Mouse (Mus musculus) adrenal gland, postnatal 25 days (tissue): Measurements from ENCODE around the gene Dhx30. TPM values are rescaled to one million over a fixed set of nuclear protein-coding genes. Genes with fewer than 3 reads are reported as not detected.
"Not testable (repeated sequence)": the region's sequence is repeated elsewhere in the genome, so short reads cannot be mapped to it uniquely, and the experiment has no call there.

Source experiments
- DNase-seq: peaks from one replicate; pipeline ENCODE4 v3.0.0; 2021; ENCODE audit warnings: mixed read lengths
- total RNA-seq: library from RNA; stranded (reverse); gene quantifications from 2 replicates; pipeline ENCODE4 v1.2.3, GENCODE M21; 2021

Gene Dhx30
- total RNA-seq, 1 experiment from 2014 or later: 116 TPM

DNA sequence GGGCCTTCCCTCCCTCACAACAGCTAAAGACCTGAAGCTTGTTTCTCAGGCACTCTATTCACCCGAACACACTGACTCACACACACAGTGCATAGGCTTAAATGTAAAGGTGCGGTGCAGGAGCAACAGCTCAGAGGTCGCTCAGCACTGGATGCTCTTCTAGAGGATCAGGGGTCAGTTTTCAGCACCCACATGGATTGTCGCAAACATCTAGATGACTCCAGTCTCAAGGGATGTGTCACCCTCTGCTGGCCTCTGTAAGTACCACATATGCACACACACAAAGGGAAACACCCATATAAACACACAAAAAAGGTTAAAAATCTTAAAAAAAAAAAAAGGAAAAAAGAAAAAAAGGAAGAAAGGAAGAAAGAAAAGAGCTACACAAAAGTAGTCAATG is 22.9 kb downstream of the Dhx30 start:
- DNase-seq: no peak

DNA sequence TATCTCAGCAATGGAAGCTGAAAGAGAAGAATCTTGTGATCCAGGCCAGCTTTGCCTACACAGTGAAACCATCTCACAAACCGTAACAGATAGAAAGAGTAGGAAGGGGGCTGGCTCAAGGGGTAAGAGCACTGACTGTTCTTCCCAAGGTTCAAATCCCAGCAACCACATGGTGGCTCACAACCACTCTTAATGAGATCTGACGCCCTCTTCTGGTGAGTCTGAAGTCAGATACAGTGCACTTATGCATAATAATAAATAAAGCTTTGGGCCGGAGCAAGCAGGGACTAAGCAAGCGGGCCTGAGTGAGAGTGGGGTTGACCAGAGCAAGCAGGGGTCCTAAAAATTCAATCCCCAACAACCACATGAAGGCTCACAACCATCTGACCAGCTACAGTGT is 24.3 kb downstream of the Dhx30 start:
- DNase-seq: no peak

DNA sequence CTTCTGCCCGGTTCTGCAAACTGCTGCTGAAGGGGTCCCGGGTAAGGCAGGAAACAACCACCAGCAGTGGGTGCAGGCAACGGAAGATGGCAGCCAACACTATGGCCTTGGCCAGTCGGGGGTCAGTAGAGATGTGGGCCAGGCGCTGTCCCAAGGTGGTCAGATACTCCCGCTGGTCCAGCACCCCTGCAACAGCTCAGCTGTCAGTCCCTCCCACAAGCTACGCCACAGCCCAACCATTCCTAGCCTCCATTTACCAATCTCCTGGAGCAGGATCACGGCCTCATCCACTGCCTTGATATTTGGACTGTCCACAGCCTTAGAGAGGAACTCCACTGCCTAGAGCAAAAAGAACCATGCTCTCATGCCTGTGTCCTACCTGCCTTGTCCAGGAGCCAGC is 31.9 kb downstream of the Dhx30 start:
- no peak for DNase-seq

DNA sequence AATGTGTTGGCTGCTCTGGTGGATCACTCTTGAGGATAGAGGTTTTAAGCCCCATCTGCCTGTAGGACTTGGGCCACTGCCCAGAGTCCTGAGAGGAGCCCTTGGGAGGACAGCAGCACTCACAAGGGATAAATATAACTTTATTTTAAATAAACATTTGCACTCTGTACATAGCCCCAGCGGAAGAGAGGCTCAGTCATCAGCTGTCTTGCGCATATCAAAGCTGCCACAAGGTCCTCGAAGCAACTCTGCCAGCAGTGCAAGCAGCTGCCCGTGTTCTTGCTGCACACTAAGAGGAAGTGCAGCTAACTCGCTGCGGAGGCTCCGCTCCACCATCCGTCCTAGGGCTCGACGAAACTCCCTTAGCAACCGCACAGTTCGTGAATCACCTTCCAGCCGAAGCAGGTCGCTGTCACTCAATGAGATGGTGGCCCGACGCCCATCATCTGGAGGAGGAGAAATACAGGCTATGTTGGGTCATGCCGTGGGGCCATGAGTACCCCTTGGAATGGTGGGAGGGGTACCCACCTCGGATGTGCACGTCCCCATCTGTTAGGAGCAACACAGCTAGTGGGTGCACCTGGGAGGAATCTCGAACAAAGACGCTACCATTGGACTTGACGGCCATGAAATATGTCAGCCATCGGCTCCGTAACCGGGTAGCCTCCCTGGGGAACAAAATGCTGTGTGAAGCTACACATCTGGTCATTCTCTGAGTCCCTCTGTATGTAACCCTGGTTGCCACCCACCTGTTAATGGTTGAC is 33.2 kb downstream of the Dhx30 start:
- DNase-seq: no peak

DNA sequence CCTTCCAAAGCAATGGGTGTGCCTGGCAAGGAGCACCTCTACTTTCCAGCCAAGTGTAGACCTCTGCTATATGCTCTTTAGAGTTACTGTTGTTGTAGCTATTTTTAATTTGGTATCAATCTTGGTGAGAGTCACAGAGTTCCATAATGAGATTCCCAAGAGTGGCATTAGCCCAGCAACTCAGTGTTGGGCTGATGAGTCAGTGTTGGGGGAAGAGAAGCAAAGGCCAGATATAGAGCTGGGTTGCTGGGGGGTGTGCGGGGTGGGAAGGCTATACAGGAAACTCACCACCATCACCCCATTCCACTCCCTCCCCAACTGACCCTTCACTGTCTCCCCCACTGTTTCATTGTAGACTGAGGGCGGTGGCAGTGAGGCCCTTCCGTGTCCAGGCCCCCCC is 36.6 kb downstream of the Dhx30 start:
- no peak for DNase-seq

DNA sequence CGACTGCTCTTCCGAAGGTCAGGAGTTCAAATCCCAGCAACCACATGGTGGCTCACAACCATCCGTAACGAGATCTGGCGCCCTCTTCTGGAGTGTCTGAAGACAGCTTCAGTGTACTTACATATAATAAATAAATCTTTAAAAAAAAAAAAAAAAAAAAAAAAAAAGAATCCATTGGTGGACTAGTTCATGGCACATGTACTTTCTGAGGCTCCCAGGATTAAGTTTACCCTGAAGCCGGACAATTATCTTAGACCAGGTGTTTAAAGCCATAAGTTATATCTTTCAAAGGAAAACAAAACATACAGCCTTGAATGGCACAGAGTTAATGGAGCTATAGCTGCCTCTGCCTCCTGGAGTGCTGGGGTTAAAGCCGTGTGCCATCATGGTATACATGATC is 41.2 kb downstream of the Dhx30 start:
- not testable (repeated sequence) for DNase-seq

DNA sequence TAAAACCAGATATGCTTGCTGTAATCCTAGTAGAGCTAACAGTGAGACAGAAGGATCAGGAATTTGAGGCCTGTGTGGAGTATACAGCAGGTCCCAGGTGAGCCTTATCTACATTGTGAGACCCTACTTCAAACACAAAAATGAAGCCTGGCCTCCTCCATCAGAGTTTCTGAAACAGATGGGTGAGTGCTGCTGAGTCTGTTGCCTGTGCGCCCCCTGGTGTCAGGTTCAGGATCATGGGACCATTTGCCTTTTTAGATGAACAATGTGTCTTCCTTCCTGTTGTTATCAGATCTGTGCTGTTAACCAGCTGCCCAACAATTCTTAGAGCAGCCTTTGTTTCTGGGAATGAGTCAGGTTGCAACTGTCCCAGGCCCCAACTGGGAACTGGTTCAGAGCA is 45.8 kb downstream of the Dhx30 start:
- peak; percentile 83 for DNase-seq

DNA sequence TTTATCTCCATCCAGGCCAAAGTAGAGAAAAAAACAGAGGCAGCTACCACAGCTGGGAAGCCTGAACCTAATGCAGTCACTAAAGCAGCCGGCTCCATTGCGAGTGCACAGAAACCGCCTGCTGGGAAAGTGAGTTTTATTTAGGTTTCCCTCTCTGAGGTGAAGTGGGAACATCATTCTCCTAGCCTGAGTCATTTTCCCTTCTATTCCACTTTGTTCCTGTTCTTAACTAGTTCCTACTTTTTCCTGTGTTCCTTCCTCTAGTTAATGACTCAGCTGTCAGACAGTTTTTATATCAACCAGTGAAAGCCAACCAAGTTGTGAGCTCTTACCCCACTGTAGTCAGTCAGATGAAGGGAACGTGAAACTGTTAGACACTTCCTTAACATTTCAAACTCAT is 46.6 kb downstream of the Dhx30 start:
- no peak for DNase-seq

DNA sequence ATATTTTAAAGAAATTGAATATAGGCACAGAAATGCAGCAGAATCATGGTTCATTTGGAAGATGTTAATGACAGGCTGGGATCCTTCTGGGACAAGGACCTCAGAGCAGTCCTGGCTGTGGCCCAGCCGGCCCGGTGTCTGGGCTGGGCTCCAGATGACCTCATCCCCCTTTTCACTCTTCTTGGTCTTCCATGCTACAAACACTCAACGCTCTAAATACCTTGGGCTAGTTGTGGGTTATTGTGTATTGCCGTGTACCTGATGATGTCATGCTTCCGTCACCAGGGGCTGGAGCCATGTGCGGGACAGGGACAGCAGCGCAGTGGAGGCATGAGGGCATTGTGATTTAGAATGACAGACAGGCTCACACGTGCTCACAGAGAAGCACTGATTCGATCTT is 47.3 kb downstream of the Dhx30 start:
- peak; percentile 85 for DNase-seq

DNA sequence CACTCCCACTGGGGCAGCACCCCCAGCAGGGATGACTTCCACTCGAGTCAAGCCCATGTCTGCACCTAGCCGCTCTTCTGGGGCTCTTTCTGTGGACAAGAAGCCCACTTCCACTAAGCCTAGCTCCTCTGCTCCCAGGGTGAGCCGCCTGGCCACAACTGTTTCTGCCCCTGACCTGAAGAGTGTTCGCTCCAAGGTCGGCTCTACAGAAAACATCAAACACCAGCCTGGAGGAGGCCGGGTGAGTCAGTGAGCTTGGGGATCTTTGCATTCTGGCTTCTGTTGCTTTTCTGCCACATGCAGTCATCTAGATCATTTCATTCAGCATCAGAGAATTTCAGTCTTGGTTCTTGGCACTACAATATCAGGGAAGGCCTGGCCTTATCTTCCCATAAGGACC is 48.9 kb downstream of the Dhx30 start:
- peak; percentile 41 for DNase-seq

DNA sequence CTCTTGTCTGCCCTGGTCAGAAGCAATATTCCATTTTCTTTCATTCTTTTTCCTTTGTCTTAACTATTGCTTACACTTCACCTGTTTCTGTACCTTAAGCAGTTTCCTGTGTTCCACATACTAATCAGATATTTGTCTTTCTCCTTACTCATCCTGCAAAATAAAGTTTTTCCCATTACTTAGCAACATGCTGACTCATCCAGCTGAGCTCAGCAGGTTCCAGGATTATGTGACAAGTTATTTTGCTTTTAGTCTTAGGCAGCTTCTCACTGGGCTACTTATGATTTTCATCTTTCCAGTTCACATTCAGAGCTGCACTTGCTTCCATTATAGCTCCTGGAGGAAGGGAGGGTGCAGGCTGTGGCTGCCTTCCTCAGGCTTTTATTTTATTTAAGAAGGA is 53.0 kb downstream of the Dhx30 start:
- DNase-seq: no peak

DNA sequence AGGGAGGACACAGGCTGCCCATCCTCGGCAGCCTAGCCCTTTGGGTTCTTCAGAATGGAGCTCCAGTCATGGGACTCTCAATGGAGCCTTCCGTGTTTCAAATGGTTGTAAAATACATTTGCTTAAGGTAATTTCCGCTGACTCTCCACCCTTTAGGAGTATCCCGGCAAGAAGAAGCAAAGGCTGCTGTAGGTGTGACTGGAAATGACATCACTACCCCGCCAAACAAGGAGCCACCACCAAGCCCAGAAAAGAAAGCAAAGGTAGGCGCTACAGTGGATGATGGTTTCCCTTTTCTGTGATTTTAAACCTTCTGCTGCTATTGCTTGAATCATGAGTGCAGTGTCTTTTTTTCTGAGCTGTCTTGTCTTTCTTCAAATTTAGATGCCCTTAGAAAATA is 54.8 kb downstream of the Dhx30 start:
- no peak for DNase-seq

DNA sequence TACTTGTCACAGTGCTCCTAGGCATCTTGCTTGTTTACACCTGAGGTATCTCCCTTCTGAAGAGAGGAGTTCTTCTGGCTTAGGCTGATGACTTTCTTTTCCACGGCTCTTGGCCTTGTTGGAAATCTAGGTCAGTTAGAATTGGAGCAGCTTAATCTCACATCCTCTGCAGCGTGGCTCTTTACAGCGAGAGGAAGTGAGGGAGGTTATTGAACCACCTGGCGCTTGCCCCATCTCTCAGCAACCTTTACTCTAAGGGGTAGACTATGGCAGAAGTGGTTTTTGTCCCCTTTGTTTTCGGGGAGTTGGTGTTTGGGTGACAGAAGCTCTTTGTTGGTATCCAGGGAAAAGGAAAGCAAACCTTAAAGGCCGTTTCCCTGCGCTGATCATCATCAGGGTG is 55.2 kb downstream of the Dhx30 start:
- no peak for DNase-seq

DNA sequence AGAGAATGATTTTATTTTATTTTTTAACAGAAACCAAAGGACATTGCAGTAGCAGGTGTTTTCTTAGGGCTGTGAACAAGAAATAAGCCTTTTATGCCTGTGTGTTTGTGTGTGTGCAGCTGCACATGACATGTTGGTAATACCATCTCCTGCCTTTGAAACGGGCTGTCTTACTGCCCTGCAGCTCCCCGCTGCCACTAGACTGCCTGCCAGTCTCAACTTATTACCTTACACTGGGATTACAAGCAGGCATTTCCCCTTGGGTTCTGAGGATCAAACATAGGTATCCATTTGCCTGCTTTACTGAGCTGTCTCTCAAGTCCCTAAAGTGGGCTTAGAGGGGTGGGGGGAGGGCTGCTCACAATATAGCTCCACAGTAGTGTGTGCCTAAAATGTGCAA is 56.9 kb downstream of the Dhx30 start:
- DNase-seq: no peak

DNA sequence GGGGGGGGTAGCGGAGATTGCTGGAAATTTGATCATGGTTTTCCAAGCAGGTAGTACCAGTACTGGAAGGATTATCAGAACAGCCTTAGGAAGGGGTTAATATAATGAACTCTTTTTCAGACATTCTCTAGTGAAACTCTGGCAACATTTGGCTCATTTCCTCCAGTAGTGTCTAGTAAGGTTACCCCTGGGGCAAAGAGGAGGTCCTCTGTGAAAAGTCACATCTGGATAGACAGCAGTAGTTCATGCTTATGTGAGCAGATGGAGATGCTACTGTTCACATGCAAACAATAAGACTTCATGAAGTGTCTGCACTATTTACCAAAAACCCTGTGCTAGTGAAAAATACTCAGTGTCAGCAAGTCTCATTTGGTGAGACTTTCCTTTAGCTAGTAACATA is 60.4 kb downstream of the Dhx30 start:
- no peak for DNase-seq

DNA sequence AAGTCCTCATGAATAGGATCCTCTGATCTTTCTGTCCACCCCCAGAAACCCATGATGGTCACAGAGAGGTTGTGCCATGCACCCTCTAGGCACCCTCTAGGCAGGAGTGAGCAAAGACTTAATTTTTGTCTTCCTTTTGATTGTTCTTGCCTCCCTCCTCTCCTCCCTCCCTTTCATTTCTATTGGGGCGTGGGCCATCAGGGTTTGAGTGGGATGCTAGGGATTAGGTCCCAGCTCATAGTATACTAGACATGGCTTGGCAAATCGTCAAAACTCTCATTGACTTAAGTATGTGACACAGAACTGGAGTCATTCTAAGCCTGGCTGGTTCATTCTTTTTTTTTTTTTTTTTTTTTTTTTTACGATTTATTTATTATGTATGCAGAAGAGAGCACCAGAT is 62.8 kb downstream of the Dhx30 start:
- DNase-seq: no peak

DNA sequence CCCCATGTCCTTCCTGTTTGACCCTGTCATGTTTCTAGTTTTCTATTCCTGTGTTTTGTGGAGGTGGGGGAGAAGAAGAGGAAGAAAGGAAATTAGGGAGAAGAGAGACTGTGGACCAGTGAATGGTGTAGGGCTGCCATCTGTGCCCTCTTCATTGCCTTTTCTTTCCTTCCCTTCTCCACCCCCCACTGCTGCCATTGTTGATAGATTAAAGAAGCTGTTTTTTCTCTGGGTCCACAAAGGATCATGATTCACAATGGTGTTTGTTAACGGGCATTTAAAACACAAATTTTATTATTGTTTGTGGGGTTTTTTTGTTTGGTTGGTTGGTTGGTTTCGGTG is 63.6 kb downstream of the Dhx30 start:
- no peak for DNase-seq

DNA sequence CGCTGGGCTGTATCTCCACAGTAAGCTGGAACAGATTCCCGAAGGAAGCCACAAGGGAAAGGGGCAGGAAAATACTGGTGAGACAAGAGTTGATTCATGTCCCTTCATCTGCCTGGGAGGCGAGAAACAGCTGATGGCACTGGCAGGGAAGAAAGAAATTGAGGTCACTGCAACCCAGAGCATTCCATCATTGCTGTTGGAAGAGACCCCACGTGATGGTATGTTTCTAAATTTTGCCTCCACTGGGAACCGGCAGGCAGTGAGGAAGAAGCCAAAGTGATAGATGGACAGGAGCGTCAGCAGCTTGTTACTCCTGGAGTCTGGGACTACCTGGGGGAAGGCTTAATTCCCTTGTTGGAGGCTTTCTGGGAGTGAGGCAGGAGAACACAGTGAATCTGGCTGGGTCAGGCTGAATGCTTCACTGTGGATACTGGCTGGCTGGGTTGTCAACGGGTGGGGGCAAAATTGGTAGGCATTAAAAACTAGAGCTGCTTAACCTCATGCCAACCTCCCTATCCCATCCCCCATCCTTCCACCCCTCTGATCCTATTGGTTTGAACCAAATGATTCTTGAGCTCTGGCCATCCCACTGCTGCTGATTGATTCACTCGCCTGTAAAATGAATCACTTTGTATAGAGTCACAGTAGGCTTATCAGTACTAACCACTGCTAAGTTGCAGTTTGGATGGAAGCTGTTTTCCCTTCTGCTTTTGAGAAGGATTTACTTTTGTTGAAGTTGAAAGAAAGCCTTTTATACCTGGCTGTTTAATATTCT is 64.1 kb downstream of the Dhx30 start:
- DNase-seq: no peak

DNA sequence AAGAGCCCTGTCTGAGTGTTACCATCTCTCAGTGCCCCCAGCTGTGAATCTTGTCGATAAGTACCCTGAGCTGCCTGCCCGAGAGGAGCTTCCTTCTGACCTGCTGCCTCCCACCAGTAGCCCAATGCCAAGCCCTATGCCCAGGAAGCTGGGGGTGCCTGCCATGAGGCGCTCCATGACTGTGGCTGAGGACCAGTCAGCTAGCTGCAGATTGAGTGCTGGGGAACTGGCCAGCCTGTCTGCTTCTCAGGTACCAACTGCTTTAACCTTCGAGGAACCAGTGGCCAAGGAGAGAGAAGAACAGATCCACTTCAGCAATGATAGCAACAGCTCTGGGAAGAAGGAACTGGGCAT is 64.7 kb downstream of the Dhx30 start:
- DNase-seq: no peak

DNA sequence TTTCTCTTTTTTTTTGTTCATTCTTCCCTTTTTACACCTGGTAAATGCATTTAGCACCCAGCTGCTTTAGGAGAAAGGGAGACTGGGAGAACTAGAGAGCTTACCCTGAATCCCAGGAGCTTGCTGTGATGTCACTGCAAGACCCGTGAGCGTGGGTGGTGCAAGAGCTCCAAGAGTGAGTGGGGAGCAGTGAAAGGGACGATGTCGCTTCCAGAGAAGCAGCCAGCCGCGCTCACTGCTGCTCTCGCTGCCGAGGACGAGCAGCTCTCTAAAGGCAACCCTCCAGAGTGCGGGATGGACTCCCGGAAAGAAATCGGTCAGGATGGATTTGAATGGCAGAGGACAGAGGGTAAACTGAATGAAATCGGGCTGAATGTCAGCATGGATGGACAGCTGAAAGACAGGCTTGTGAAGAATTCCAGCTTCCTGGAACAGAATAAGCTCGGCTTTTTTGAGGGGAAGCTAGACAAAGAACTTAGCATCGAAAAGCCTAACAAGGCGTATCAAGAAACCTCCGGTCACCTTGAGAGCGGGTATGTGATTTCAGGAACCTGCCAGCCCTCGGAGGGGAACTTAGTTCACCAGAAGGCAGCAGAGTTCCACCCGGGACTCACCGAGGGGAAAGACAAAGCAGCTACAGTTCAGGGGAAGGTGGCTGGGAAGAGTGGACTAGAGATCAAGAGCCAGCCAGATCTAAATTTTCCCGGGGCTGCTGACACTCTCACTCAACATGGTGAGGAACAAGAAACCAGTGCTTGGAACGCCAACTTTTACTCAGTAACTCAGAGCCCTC is 65.6 kb downstream of the Dhx30 start:
- no peak for DNase-seq

DNA sequence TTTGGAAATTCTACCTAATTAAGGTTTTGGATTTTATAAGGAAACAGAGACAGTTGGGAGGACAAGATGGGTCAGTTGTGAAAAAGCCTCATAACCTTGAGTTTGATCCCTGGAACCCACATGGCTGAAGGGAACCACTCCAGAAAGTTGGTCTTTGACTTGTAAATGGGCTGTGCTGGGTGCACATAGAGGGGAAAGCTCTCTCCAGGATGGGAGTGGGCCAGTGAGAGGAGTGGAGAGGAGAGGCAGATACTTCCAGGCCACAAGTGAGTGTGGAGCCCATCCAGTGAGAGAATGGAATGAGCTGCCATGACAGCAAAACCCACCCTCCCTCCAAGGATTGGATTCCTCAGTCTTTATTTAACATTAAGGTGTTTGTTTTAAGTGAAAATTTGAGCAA is 66.4 kb downstream of the Dhx30 start:
- no peak for DNase-seq

DNA sequence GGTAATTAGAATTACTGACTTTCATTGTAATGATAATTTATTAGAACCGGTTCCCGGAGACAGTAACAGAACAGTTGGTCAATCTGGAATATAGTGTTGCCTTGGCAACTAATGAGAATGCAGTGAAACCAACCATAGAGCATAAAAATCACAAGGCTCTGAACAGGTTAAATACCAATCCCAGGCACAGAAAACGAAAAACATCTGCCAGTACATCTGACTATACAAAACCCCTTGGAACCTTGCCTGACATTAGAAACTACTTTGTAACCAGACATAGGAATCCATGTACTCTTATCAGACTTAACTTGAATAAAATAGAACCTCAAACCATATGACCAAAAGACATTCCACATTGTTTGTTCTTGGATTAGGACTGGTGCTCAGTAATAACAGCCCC is 69.8 kb downstream of the Dhx30 start:
- no peak for DNase-seq

DNA sequence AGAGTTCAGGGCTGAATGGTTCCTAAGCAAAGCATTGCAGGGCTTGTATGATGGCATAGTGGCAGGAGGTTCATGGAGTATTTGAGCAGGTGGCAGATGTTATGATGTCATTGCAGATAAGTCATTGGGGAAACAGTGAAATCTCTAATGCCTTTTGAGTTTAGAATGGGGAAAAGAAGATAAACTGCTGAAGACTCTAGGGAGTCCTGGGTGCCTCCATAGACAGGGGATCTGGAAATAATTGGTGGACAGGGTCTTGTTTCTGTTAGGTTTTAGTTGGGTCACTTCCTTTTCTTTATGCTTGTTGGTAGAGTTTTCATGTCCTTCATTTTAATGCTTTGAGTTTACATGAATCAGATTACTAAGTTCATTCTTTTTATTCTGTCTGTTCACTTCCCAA is 70.4 kb downstream of the Dhx30 start:
- no peak for DNase-seq
